Mouse (Mus musculus) erythroblast, embryonic 14.5 days (primary cell): ENCODE results near the gene Rgs7.

ENCODE experiments used
- GATA1 ChIP-seq: IDR thresholded peaks from 2 replicates; pipeline ENCODE4 v1.6.1; 2012; ENCODE audit warnings: low read length, inconsistent platforms, mixed read lengths
- TAL1 ChIP-seq: IDR thresholded peaks from 3 replicates; pipeline ENCODE4 v1.6.1; 2012; ENCODE audit warnings: low read length, inconsistent platforms, mixed read lengths

DNA sequence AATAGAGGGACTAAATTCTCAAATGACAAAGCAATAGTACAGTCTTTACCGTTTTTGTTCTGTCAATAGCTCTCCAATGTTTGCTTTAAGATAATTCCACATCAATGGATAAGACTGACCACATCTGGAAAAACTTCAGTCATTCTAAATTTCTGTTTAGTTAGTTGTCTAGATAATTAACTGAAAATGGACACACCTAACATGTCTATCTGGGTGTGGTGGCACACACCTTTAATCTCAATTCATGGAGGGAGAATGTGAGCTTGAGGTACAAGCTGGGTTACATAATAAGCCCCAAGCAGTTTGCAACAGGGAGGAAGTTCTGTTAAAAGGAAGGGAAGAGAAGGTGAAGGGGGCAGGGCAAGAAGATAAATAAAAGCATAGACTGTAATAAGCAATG lies 45.0 kb upstream of the Rgs7 start:
- TF ChIP-seq GATA1 (no peak), TAL1 (no peak)
